Mouse (Mus musculus): Measurements from ENCODE around the gene Gsdmc3.
"Not testable (repeated sequence)": the region's sequence is repeated elsewhere in the genome, so short reads cannot be mapped to it uniquely, and the experiment has no call there.

Gene Gsdmc3

GRCm38 (mm10) chr15:63878458-63878857 is at the start of gene Gsdmc3:
Gsdmc3 (minus strand) TSS chr15:63878558.
- DNase-seq = not testable (repeated sequence)

- no peak for DNase-seq
Observed at GRCm38 (mm10) chr15:63926201-63926600, 47.8 kb upstream of the Gsdmc3 start.

- DNase-seq = no peak
Observed at GRCm38 (mm10) chr15:63924484-63924883, 46.1 kb upstream of the Gsdmc3 start.

DNA sequence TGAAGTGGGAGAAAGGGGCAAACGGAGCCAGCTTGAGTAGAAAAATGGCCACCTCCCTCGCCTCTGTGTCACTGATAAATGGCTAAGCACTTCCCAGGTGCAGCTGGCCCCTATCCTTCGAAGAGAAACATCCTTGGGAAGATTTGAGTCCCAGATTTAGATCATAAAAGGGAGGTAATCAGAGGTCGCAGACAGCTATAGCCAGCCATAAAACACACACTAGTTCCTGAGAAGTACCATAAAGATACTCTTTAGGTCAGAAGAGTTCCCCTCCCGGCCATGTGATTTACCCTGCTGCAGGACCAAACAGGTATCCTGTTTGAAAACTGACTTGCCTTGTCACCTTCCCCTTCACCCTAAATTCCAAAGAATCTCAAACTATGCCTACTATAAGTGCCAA is 43.3 kb upstream of the Gsdmc3 start:
- DNase-seq = not testable (repeated sequence)

DNA sequence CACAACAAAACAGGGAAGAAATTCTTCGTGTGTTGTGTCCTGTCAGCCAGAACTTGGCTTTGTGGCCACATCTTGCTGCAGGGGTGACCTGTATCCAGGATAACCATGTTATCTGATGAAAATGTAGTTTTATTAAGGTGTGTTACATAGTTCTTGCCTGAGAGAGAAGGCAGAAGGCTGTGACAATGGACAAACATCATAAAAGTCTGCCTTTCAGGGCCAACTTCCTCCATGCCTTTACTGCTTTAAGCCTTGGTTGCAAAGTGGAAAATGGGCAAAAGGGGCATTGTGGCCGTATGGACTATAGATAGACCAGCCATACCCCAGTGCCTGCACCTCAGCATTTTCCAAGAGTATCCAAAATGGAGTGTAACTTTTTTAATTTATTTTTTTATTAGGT is 41.4 kb upstream of the Gsdmc3 start:
- DNase-seq = not testable (repeated sequence)

GRCm38 (mm10) chr15:63916584-63916983 is 38.2 kb upstream of the Gsdmc3 start:
- not testable (repeated sequence) for DNase-seq

DNA sequence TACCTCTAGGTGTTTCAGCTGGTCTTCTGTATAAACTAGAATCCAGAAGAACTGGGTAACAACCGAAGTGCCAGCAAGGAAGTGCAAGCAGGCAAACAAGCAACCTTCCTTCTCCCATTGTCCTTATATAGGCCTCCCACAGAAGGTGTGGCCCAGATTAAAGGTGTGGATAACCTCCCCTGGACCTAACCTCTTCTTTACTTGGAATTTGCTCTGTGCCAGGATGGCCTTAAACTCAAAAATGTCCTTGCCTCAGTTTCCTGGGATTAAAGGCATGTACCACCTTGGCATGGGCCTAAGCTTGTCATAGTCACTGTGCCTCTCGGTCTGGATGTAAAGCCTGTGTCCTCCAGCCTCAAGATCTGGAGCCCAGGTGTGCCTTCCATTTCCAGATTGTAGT is 33.8 kb upstream of the Gsdmc3 start, which contains the start of gene Gsdmc4:
Gene Gsdmc4, minus strand, starts transcription at position 101 of the 400 bp plus-strand sequence.
- not testable (repeated sequence) for DNase-seq

- not testable (repeated sequence) for DNase-seq
Observed at GRCm38 (mm10) chr15:63909896-63910295, 31.5 kb upstream of the Gsdmc3 start.

DNA sequence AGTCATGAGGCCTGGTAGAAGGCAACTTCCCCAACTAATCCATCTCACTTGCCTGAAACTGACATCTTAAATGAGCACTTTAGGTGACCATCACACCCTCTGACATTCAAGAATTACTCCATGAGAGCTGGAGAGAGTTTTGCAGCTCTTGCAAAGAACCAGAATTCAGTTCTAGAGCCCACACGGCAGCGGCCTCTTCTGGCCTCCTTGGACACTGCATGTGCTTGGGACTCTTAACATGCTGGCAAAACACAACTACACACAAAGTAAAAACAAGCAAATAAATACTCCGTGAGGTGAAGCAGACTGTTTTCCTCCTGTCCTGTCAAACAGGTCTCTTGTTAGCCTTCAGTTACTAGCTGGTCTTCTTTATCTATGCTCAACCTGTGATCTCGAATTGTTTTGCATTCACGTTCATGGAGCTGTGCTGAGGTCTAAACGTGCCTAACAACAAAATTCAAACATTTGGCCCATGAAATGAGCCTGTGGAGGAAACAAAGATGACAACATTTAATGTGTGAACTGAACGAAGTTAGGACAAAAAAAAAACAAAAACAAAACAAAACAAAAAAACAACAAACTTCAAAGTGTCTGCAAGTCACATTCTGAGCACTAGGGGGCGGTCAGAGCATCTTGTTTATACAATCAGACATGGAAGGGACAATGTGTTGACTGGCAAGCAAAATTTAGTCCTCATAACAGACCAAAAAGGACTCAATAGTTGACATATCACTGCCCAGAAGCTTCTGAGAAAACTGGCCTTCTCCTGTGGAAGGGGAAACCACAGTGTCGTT is 17.4 kb upstream of the Gsdmc3 start:
- not testable (repeated sequence) for DNase-seq

GRCm38 (mm10) chr15:63888440-63888839 is 10.1 kb upstream of the Gsdmc3 start:
- not testable (repeated sequence) for DNase-seq

DNA sequence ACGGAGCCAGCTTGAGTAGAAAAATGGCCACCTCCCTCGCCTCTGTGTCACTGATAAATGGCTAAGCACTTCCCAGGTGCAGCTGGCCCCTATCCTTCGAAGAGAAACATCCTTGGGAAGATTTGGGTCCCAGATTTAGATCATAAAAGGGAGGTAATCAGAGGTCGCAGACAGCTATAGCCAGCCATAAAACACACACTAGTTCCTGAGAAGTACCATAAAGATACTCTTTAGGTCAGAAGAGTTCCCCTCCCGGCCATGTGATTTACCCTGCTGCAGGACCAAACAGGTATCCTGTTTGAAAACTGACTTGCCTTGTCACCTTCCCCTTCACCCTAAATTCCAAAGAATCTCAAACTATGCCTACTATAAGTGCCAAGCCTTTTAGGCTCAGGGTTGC is 9.6 kb upstream of the Gsdmc3 start:
- not testable (repeated sequence) for DNase-seq

- DNase-seq = not testable (repeated sequence)
Observed at GRCm38 (mm10) chr15:63876160-63876559, 2.2 kb downstream of the Gsdmc3 start.

GRCm38 (mm10) chr15:63861965-63862364 is 16.4 kb downstream of the Gsdmc3 start:
- not testable (repeated sequence) for DNase-seq

Data from layer of hippocampus, adult 9-11 months (tissue).